Mouse (Mus musculus): ENCODE results near the gene R3hdm1.

GRCm38 (mm10) chr1:128194011-128194410, 90.9 kb downstream of the R3hdm1 start:
- TF ChIP-seq CTCF (conservative IDR thresholded peaks at IDR 0.05; ENCODE audit: insufficient read depth, insufficient read length, low read depth, low read length) (no peak), POLR2A (IDR thresholded peaks at IDR 0.05; ENCODE audit: low read depth, low read length) (no peak)

Data from kidney, adult 2 months (tissue).